Mouse (Mus musculus): ENCODE measurements around the gene Cpxm1.
"Not testable (repeated sequence)": the region's sequence is repeated elsewhere in the genome, so short reads cannot be mapped to it uniquely, and the experiment has no call there.

Gene Cpxm1

GRCm38 (mm10) chr2:130400046-130400445 lies 2.7 kb upstream of the Cpxm1 start:
- DNase-seq = no peak

- DNase-seq = peak; percentile 34
These were observed 717 bp upstream of the Cpxm1 start for GRCm38 (mm10) chr2:130398091-130398490.

- DNase-seq = no peak
These were observed 1.7 kb downstream of the Cpxm1 start for GRCm38 (mm10) chr2:130395696-130396095.

GRCm38 (mm10) chr2:130392836-130393235 lies 4.5 kb downstream of the Cpxm1 start:
- no peak for DNase-seq

GRCm38 (mm10) chr2:130390993-130391625 lies 6.3 kb downstream of the Cpxm1 start:
- no peak for DNase-seq

GRCm38 (mm10) chr2:130388796-130389195 lies 8.6 kb downstream of the Cpxm1 start:
- DNase-seq = no peak

GRCm38 (mm10) chr2:130386212-130386611 lies 11.2 kb downstream of the Cpxm1 start:
- DNase-seq = no peak

GRCm38 (mm10) chr2:130383895-130384294 lies 13.5 kb downstream of the Cpxm1 start:
- no peak for DNase-seq

GRCm38 (mm10) chr2:130383205-130383604 lies 14.2 kb downstream of the Cpxm1 start:
- DNase-seq = no peak

- DNase-seq = no peak
These were observed 22.4 kb downstream of the Cpxm1 start for GRCm38 (mm10) chr2:130374951-130375350.

- not testable (repeated sequence) for DNase-seq
These were observed 24.3 kb downstream of the Cpxm1 start for GRCm38 (mm10) chr2:130373026-130373425.

- no peak for DNase-seq
These were observed 30.0 kb downstream of the Cpxm1 start for GRCm38 (mm10) chr2:130367386-130367785.

GRCm38 (mm10) chr2:130365211-130366094 lies 31.9 kb downstream of the Cpxm1 start:
- DNase-seq = peak; percentile 32

- DNase-seq = peak; percentile 83
These were observed 34.8 kb downstream of the Cpxm1 start for GRCm38 (mm10) chr2:130362511-130363026.

GRCm38 (mm10) chr2:130358852-130359251 lies 38.5 kb downstream of the Cpxm1 start:
- DNase-seq = no peak

GRCm38 (mm10) chr2:130357551-130357950 lies 39.8 kb downstream of the Cpxm1 start:
- no peak for DNase-seq

GRCm38 (mm10) chr2:130353889-130354288 lies 43.5 kb downstream of the Cpxm1 start:
- DNase-seq = no peak

GRCm38 (mm10) chr2:130353411-130353810 lies 44.0 kb downstream of the Cpxm1 start:
- no peak for DNase-seq

GRCm38 (mm10) chr2:130351758-130352339 lies 45.5 kb downstream of the Cpxm1 start:
- no peak for DNase-seq

GRCm38 (mm10) chr2:130350376-130350775 lies 47.0 kb downstream of the Cpxm1 start:
- no peak for DNase-seq

- DNase-seq = no peak
These were observed 56.2 kb downstream of the Cpxm1 start for GRCm38 (mm10) chr2:130341220-130341580.
